Mouse (Mus musculus) urinary bladder, postnatal 0 days (tissue): ENCODE measurements around the gene Psg21. TPM values are rescaled to one million over a fixed set of nuclear protein-coding genes. Genes with fewer than 3 reads are reported as not detected.

Experiments
- polyA plus RNA-seq: library from polyadenylated mRNA; unstranded; fragments of >200 nt; fragmentation: Nextera tagmentation; extraction: Ambion mirVana; gene quantifications from 2 replicates; pipeline ENCODE4 v1.2.1, GENCODE M21; 2015

Psg21 gene
- polyA plus RNA-seq: not detected in 2 replicates

DNA sequence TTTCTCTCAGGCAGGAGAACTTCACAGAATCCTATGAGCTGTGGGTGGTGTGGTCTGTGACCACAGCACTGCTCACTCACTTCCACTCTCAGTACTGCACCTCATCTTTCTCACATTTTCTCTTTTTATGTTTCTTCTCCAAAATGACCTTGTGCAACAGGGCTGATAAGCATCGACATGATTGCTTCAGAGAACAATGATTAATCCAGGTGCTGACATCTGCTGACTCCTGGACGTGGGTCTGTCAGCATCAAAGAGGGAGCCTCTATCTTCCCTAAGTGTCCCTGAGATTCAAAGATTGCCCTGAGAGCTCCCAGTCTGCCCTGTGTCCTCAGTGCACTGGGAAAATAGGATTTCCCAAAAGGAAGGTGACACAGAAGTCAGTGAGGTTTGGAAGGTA, at the start of gene Psg21:
Gene Psg21 (minus strand): TSS at position 101 of the 400 bp plus-strand sequence.

GRCm38 (mm10) chr7:18686085-18686484, 29.6 kb upstream of the Psg21 start, which contains the start of gene Psg20:
Gene Psg20, minus strand, starts transcription at chr7:18686185.

GRCm38 (mm10) chr7:18616401-18616800, 40.1 kb downstream of the Psg21 start, which contains the start of gene Psg23:
Gene Psg23, minus strand, starts transcription at chr7:18616501.

Other genes starting within 250 kb of the Psg21 start
- not detected in 2 replicates for gene Psg28, start 224.7 kb downstream of the Psg21 start, polyA plus RNA-seq
- not detected in 2 replicates for gene Psg26, start 172.5 kb downstream of the Psg21 start, polyA plus RNA-seq
- not detected in 2 replicates for gene Psg25, start 124.5 kb downstream of the Psg21 start, polyA plus RNA-seq
- not detected in 2 replicates for gene Psg27, start 89.4 kb downstream of the Psg21 start, polyA plus RNA-seq
- not detected in 2 replicates for gene Psg23, start 40.2 kb downstream of the Psg21 start, polyA plus RNA-seq
- gene Psg20, start 29.5 kb upstream of the Psg21 start, polyA plus RNA-seq: not detected in 2 replicates
- gene Psg22, start 61.4 kb upstream of the Psg21 start, polyA plus RNA-seq: not detected in 2 replicates
- gene Psg19, start 141.8 kb upstream of the Psg21 start, polyA plus RNA-seq: not detected in 2 replicates
- gene Psg17, start 164.9 kb upstream of the Psg21 start, polyA plus RNA-seq: 0.06 and 0.10 TPM in 2 replicates
- 2.6 and 3.1 TPM in 2 replicates for gene Mill2, start 183.2 kb upstream of the Psg21 start, polyA plus RNA-seq
- 2.7 and 5.1 TPM in 2 replicates for gene Pglyrp1, start 214.6 kb upstream of the Psg21 start, polyA plus RNA-seq